ENCODE assay signal across 19 mouse cellular contexts in the genomic region with DNA sequence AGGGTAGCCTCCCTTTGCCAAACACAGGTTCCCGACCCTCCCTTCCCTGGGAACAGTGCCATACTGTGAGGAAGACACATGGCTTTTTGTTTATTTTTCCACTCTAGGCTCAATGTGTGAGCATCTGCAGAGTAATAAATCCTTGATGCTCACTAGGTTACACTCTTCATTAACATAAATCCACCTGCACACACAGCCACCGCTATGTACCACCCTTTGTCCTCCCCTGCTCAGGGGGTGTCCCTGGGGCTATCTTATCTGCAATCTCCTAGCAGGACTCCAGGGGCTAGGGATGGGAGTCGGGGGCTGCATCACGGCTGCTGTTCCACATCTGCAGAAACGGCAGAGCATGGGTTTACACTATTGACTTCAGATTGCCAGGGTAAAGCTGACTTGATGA.
DNase-seq lines count a peak whose midpoint lies in the region; ATAC-seq lines count a peak whose summit lies in the region.
"Had no signal": no experiment of that assay in that cellular context is flagged by ENCODE, and none has a peak within 500 bp of the region (broad histone marks: within the 10 kb centered on the region; RNA-seq: fewer than 3 reads in every experiment).

No protein-coding gene starts in this region.

- H3K9me3 ChIP-seq in forebrain, embryonic 15.5 days = no peaks in the 10 kb centered on the region
- H3K9me3 ChIP-seq in forebrain, embryonic 12.5 days = no peaks in the 10 kb centered on the region
- no peaks in the 10 kb centered on the region for H3K9me3 ChIP-seq in hindbrain, embryonic 13.5 days
- H3K9me3 ChIP-seq in hindbrain, embryonic 10.5 days = no peaks in the 10 kb centered on the region
- H3K9me3 ChIP-seq in midbrain, embryonic 11.5 days (ENCODE audit: control insufficient read depth, low read length) = no peaks in the 10 kb centered on the region
- H3K9me3 ChIP-seq in midbrain, embryonic 10.5 days (replicated peaks) = no peaks in the 10 kb centered on the region
- no peaks in the 10 kb centered on the region for H3K9me3 ChIP-seq in neural tube, embryonic 14.5 days (ENCODE audit: control insufficient read depth, low read length)
- H3K9me3 ChIP-seq: intestine, embryonic 15.5 days; kidney, embryonic 15.5 days; megakaryocyte, embryonic 14.5 days had no signal

- H3K4me3 ChIP-seq in forebrain, embryonic 15.5 days = no peak overlapping the region
- no peak overlapping the region for H3K4me3 ChIP-seq in forebrain, embryonic 12.5 days (replicated peaks)
- no peak overlapping the region for H3K4me3 ChIP-seq in hindbrain, embryonic 13.5 days
- H3K4me3 ChIP-seq in hindbrain, embryonic 10.5 days = no peak overlapping the region
- H3K4me3 ChIP-seq in midbrain, embryonic 11.5 days (ENCODE audit: low read depth, low read length) = no peak overlapping the region
- H3K4me3 ChIP-seq in midbrain, embryonic 10.5 days = no peak overlapping the region
- no peak overlapping the region for H3K4me3 ChIP-seq in neural tube, embryonic 14.5 days (ENCODE audit: low read depth, low read length)
- H3K4me3 ChIP-seq: intestine, embryonic 15.5 days; kidney, embryonic 15.5 days; layer of hippocampus, adult 2 months; megakaryocyte, embryonic 14.5 days had no signal

- H3K27ac ChIP-seq in forebrain, embryonic 15.5 days (replicated peaks) = no peak overlapping the region
- no peak overlapping the region for H3K27ac ChIP-seq in forebrain, embryonic 12.5 days
- H3K27ac ChIP-seq in hindbrain, embryonic 13.5 days = 0 out of 2 replicates have a peak overlapping the region, but pooled peaks have one; percentile 14
- no peak overlapping the region for H3K27ac ChIP-seq in hindbrain, embryonic 10.5 days
- H3K27ac ChIP-seq in midbrain, embryonic 11.5 days (ENCODE audit: low read depth, low read length) = no peak overlapping the region
- H3K27ac ChIP-seq in midbrain, embryonic 10.5 days (replicated peaks) = no peak overlapping the region
- peak overlapping the region; percentile 57; the same call in 1 of the 2 replicates for H3K27ac ChIP-seq in neural tube, embryonic 14.5 days (ENCODE audit: low read depth, low read length)
- H3K27ac ChIP-seq: kidney, embryonic 15.5 days; layer of hippocampus, adult 2 months had no signal

- H3K4me2 ChIP-seq in forebrain, embryonic 15.5 days (replicated peaks) = no peak overlapping the region
- no peak overlapping the region for H3K4me2 ChIP-seq in forebrain, embryonic 12.5 days
- no peak overlapping the region for H3K4me2 ChIP-seq in hindbrain, embryonic 13.5 days
- no peak overlapping the region for H3K4me2 ChIP-seq in midbrain, embryonic 11.5 days
- no peak overlapping the region for H3K4me2 ChIP-seq in neural tube, embryonic 14.5 days (ENCODE audit: low read depth, low read length)
- H3K4me2 ChIP-seq: intestine, embryonic 15.5 days; kidney, embryonic 15.5 days had no signal

- no peak overlapping the region for H3K9ac ChIP-seq in forebrain, embryonic 15.5 days (replicated peaks)
- H3K9ac ChIP-seq in forebrain, embryonic 12.5 days = no peak overlapping the region
- H3K9ac ChIP-seq in hindbrain, embryonic 13.5 days = no peak overlapping the region
- no peak overlapping the region for H3K9ac ChIP-seq in midbrain, embryonic 11.5 days (ENCODE audit: low read length)
- H3K9ac ChIP-seq in neural tube, embryonic 14.5 days (replicated peaks; ENCODE audit: low read depth, low read length) = no peak overlapping the region
- H3K9ac ChIP-seq: intestine, embryonic 15.5 days; kidney, embryonic 15.5 days; liver, postnatal 0 days had no signal

- H3K27me3 ChIP-seq in forebrain, embryonic 15.5 days = no peaks in the 10 kb centered on the region
- no peaks in the 10 kb centered on the region for H3K27me3 ChIP-seq in forebrain, embryonic 12.5 days
- no peaks in the 10 kb centered on the region for H3K27me3 ChIP-seq in hindbrain, embryonic 13.5 days
- H3K27me3 ChIP-seq in hindbrain, embryonic 10.5 days (ENCODE audit: insufficient read depth, poor library complexity, severe bottlenecking) = no peaks in the 10 kb centered on the region
- no peaks in the 10 kb centered on the region for H3K27me3 ChIP-seq in midbrain, embryonic 11.5 days (ENCODE audit: control insufficient read depth, insufficient read depth, low read length)
- H3K27me3 ChIP-seq in midbrain, embryonic 10.5 days (ENCODE audit: low read depth, poor library complexity, severe bottlenecking) = no peaks in the 10 kb centered on the region
- H3K27me3 ChIP-seq in neural tube, embryonic 14.5 days (ENCODE audit: control insufficient read depth, insufficient read depth, low read length) = no peaks in the 10 kb centered on the region
- H3K27me3 ChIP-seq: intestine, embryonic 15.5 days; kidney, embryonic 15.5 days; megakaryocyte, embryonic 14.5 days had no signal

- H3K4me1 ChIP-seq in forebrain, embryonic 15.5 days = peaks cover 6% of the 10 kb centered on the region
- no peaks in the 10 kb centered on the region for H3K4me1 ChIP-seq in forebrain, embryonic 12.5 days
- peaks cover 19% of the 10 kb centered on the region for H3K4me1 ChIP-seq in hindbrain, embryonic 13.5 days (replicated peaks)
- 0 out of 2 replicates have a peak, but pooled peaks cover 2% of the 10 kb centered on the region for H3K4me1 ChIP-seq in hindbrain, embryonic 10.5 days (replicated peaks)
- no peaks in the 10 kb centered on the region for H3K4me1 ChIP-seq in midbrain, embryonic 11.5 days (ENCODE audit: control insufficient read depth, insufficient read depth, low read length)
- H3K4me1 ChIP-seq in midbrain, embryonic 10.5 days = no peaks in the 10 kb centered on the region
- H3K4me1 ChIP-seq in neural tube, embryonic 14.5 days (ENCODE audit: control insufficient read depth, insufficient read depth, low read length) = peaks cover 11% of the 10 kb centered on the region; the same call in 1 of the 2 replicates
- H3K4me1 ChIP-seq: megakaryocyte, embryonic 14.5 days had no signal

- peak; percentile 40; the same call in 1 of the 2 replicates for ATAC-seq in forebrain, embryonic 15.5 days (replicated peaks)
- ATAC-seq in forebrain, embryonic 12.5 days (ENCODE audit: low FRiP score) = no peak
- ATAC-seq in hindbrain, embryonic 13.5 days (ENCODE audit: low FRiP score) = peak; percentile 55
- no peak for ATAC-seq in midbrain, embryonic 11.5 days (ENCODE audit: low FRiP score)
- ATAC-seq in neural tube, embryonic 14.5 days (ENCODE audit: low read depth) = peak; percentile 83
- ATAC-seq: intestine, embryonic 15.5 days; liver, postnatal 0 days had no signal

- no peaks in the 10 kb centered on the region for H3K36me3 ChIP-seq in forebrain, embryonic 15.5 days
- no peaks in the 10 kb centered on the region for H3K36me3 ChIP-seq in forebrain, embryonic 12.5 days (replicated peaks)
- no peaks in the 10 kb centered on the region for H3K36me3 ChIP-seq in hindbrain, embryonic 13.5 days
- H3K36me3 ChIP-seq in hindbrain, embryonic 10.5 days = peaks cover 4% of the 10 kb centered on the region; the same call in 1 of the 2 replicates
- H3K36me3 ChIP-seq in midbrain, embryonic 11.5 days (ENCODE audit: control insufficient read depth, insufficient read depth, low read length) = no peaks in the 10 kb centered on the region
- peaks cover 15% of the 10 kb centered on the region for H3K36me3 ChIP-seq in midbrain, embryonic 10.5 days
- no peaks in the 10 kb centered on the region for H3K36me3 ChIP-seq in neural tube, embryonic 14.5 days (ENCODE audit: control insufficient read depth, insufficient read depth, low read length)

- DNase-seq in hindbrain, embryonic 10.5 days (ENCODE audit: low spot score) = no peak
- peak; percentile 23 for DNase-seq in midbrain, embryonic 11.5 days (ENCODE audit: low spot score, missing footprints)
- no peak for DNase-seq in midbrain, embryonic 10.5 days (ENCODE audit: low spot score)
- DNase-seq in adrenal gland, adult 2 months = no peak
- DNase-seq: adrenal gland, postnatal 10 days; cerebellum, adult 11-12 months; cerebellum, postnatal 36 days; liver; liver, postnatal 0 days; right cerebral cortex, adult 18-20 months; thymus, adult 18-20 months had no signal

- WGBS in forebrain, embryonic 15.5 days = 67% methylated on average over 5 of the region's 5 CpGs
- WGBS in forebrain, embryonic 12.5 days = 73% methylated on average over 5 of the region's 5 CpGs
- WGBS in hindbrain, embryonic 13.5 days = 49% methylated on average over 5 of the region's 5 CpGs
- WGBS in hindbrain, embryonic 10.5 days = 73% methylated on average over 5 of the region's 5 CpGs
- WGBS in midbrain, embryonic 11.5 days = 79% methylated on average over 5 of the region's 5 CpGs
- 84% methylated on average over 5 of the region's 5 CpGs for WGBS in midbrain, embryonic 10.5 days
- 17% methylated on average over 5 of the region's 5 CpGs for WGBS in neural tube, embryonic 14.5 days

Comparison
In these comparisons a context has a peak if more than half of its experiments do, and no peak if none do; other contexts are left out.
1. ATAC-seq: peak in forebrain, embryonic 15.5 days (single experiment), hindbrain, embryonic 13.5 days (single experiment) and neural tube, embryonic 14.5 days (single experiment); none in forebrain, embryonic 12.5 days (single experiment) and midbrain, embryonic 11.5 days (single experiment).
2. H3K27ac ChIP-seq: peak in hindbrain, embryonic 13.5 days (single experiment) and neural tube, embryonic 14.5 days (single experiment); none in forebrain, embryonic 15.5 days (single experiment), forebrain, embryonic 12.5 days (single experiment), hindbrain, embryonic 10.5 days (single experiment), midbrain, embryonic 11.5 days (single experiment) and midbrain, embryonic 10.5 days (single experiment).